Mouse (Mus musculus): ENCODE measurements around the gene Cwc22. TPM values are rescaled to one million over a fixed set of nuclear protein-coding genes. Genes with fewer than 3 reads are reported as not detected.

The Cwc22 gene
- polyA plus RNA-seq (2015; fragmentation: Nextera tagmentation; extraction: Ambion mirVana) = 8.8 and 10.9 TPM in 2 replicates

DNA sequence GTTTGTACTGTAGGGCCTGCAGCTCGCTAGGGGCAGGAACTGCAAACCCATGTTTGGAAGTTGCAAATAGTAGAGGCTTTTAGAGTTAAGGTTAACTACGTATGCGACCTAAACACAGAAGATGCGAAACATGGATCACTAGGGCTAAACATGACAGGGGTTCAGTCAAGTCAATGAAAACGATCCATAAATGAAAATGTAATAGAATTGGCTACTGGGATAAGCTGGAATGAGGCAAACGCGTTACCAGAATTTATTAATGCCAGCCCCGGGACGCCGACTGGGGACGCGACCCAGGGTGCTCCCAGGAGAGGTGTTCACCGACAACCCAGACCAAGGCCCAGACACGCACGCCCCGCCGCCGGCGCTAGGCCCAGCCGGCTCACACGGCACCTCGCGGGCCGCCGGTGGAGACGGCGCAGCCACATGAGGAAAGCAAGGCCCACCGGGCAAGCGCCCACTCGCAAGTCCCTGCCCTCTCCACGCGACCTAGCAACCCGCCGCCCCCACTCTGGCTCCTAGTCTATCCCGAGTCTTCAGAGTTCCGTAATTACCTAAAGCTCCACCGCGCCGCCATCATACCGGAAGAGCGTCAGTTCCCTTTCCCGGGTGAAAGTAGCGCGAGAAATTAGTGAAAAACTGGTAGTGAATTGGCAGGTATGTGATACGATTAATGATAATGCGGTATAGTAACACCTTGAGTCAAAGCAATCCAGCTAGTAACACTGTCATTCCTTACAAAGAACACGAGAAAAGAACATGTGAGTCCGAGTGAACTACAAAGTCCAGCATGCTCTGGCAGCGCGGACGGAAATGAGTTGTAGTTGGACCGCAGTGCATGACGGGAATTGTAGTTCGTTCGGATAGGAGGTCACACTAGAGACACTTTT lies at the start of gene Cwc22:
TSS of gene Cwc22 (minus strand) at position 780 of the 890 bp plus-strand sequence.
- Histone ChIP-seq H3K4me2 (replicated peaks; ENCODE audit: low read depth) (peak within 1 kb of the TSS; percentile 75), H3K4me1 (replicated peaks; ENCODE audit: control insufficient read depth, insufficient read depth, low read length) (peaks cover 10% of the 10 kb centered on the region), H3K4me3 (ENCODE audit: low read depth, low read length) (peak within 1 kb of the TSS; percentile 73), H3K27ac (ENCODE audit: low read depth, low read length) (peak within 1 kb of the TSS; percentile 37; the same call in 1 of the 2 replicates), H3K9ac (ENCODE audit: low read depth, low read length) (peak within 1 kb of the TSS; percentile 80), H3K9me3 (ENCODE audit: control insufficient read depth) (no peaks in the 10 kb centered on the region), H3K27me3 (replicated peaks; ENCODE audit: control insufficient read depth, insufficient read depth, low read length) (no peaks in the 10 kb centered on the region), H3K36me3 (ENCODE audit: control insufficient read depth, insufficient read depth) (no peaks in the 10 kb centered on the region)
- WGBS = 2% methylated on average over 55 of the region's 55 CpGs
- ATAC-seq = peak; percentile 93
- no peak for TF ChIP-seq CTCF (IDR thresholded peaks at IDR 0.05; ENCODE audit: low read depth)

DNA sequence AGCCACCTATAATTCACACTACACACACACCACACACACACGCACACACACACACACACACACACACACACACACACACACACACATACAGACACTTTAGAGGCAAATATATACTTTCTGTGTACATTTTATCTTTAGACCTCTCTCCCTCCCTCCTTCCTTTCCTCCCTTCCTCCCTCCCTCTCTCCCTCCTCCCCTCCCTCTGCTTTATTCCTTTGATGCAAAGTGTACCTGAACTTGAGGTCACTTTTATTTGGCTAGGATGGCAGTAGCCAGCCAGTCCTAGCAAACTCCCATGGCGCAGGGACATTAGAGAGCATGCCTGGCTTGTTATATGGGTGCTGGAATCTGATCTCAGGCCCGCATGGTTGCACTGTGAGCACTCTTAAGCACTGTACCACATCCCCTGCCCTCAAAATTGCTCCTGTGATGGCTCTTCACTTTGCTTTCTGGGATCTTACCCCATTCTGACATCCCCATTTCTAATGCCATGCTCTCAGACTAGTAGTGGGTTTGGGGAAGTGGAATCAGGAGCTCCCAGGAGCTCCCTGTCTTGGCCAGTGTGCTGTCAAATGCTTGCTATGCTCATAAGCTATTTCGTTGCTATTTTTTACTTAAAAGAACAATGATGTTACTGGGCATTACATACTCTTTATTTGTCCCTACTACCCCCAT lies 47.7 kb upstream of the Cwc22 start:
- no peaks in the 10 kb centered on the region for H3K4me1 ChIP-seq (replicated peaks; ENCODE audit: control insufficient read depth, insufficient read depth, low read length)
- WGBS = 76% methylated on average over 4 of the region's 4 CpGs
- no peak overlapping the region for H3K4me2 ChIP-seq (replicated peaks; ENCODE audit: low read depth)
- H3K27me3 ChIP-seq (replicated peaks; ENCODE audit: control insufficient read depth, insufficient read depth, low read length) = no peaks in the 10 kb centered on the region
- H3K4me3 ChIP-seq (ENCODE audit: low read depth, low read length) = no peak overlapping the region
- ATAC-seq = no peak
- H3K9ac ChIP-seq (ENCODE audit: low read depth, low read length) = no peak overlapping the region
- no peak for TF ChIP-seq CTCF (IDR thresholded peaks at IDR 0.05; ENCODE audit: low read depth)
- H3K36me3 ChIP-seq (ENCODE audit: control insufficient read depth, insufficient read depth) = no peaks in the 10 kb centered on the region
- no peaks in the 10 kb centered on the region for H3K9me3 ChIP-seq (ENCODE audit: control insufficient read depth)
- no peak overlapping the region for H3K27ac ChIP-seq (ENCODE audit: low read depth, low read length)

- no peak overlapping the region for H3K4me2 ChIP-seq (replicated peaks; ENCODE audit: low read depth)
- no peaks in the 10 kb centered on the region for H3K4me1 ChIP-seq (replicated peaks; ENCODE audit: control insufficient read depth, insufficient read depth, low read length)
- no peak for TF ChIP-seq CTCF (IDR thresholded peaks at IDR 0.05; ENCODE audit: low read depth)
- H3K4me3 ChIP-seq (ENCODE audit: low read depth, low read length) = no peak overlapping the region
- 62% methylated on average over 3 of the region's 3 CpGs for whole genome bisulfite sequencing
- no peak overlapping the region for H3K27ac ChIP-seq (ENCODE audit: low read depth, low read length)
- no peak overlapping the region for H3K9ac ChIP-seq (ENCODE audit: low read depth, low read length)
- H3K36me3 ChIP-seq (ENCODE audit: control insufficient read depth, insufficient read depth) = no peaks in the 10 kb centered on the region
- H3K27me3 ChIP-seq (replicated peaks; ENCODE audit: control insufficient read depth, insufficient read depth, low read length) = no peaks in the 10 kb centered on the region
- H3K9me3 ChIP-seq (ENCODE audit: control insufficient read depth) = no peaks in the 10 kb centered on the region
- ATAC-seq = no peak
Observed at GRCm38 (mm10) chr2:77992951-77993604, 46.9 kb upstream of the Cwc22 start.

GRCm38 (mm10) chr2:77990820-77991219 lies 44.6 kb upstream of the Cwc22 start:
- Histone ChIP-seq H3K9ac (ENCODE audit: low read depth, low read length) (no peak overlapping the region), H3K27ac (ENCODE audit: low read depth, low read length) (no peak overlapping the region), H3K36me3 (ENCODE audit: control insufficient read depth, insufficient read depth) (no peaks in the 10 kb centered on the region), H3K4me1 (replicated peaks; ENCODE audit: control insufficient read depth, insufficient read depth, low read length) (no peaks in the 10 kb centered on the region), H3K4me3 (ENCODE audit: low read depth, low read length) (no peak overlapping the region), H3K27me3 (replicated peaks; ENCODE audit: control insufficient read depth, insufficient read depth, low read length) (no peaks in the 10 kb centered on the region), H3K9me3 (ENCODE audit: control insufficient read depth) (no peaks in the 10 kb centered on the region), H3K4me2 (replicated peaks; ENCODE audit: low read depth) (no peak overlapping the region)
- TF ChIP-seq CTCF (IDR thresholded peaks at IDR 0.05; ENCODE audit: low read depth) = no peak
- WGBS = 65% methylated on average over 2 of the region's 2 CpGs
- ATAC-seq = no peak

GRCm38 (mm10) chr2:77990121-77990520 lies 43.9 kb upstream of the Cwc22 start:
- no peak overlapping the region for H3K4me3 ChIP-seq (ENCODE audit: low read depth, low read length)
- ATAC-seq = no peak
- H3K27me3 ChIP-seq (replicated peaks; ENCODE audit: control insufficient read depth, insufficient read depth, low read length) = no peaks in the 10 kb centered on the region
- no peak for TF ChIP-seq CTCF (IDR thresholded peaks at IDR 0.05; ENCODE audit: low read depth)
- no peak overlapping the region for H3K4me2 ChIP-seq (replicated peaks; ENCODE audit: low read depth)
- H3K36me3 ChIP-seq (ENCODE audit: control insufficient read depth, insufficient read depth) = no peaks in the 10 kb centered on the region
- no peaks in the 10 kb centered on the region for H3K9me3 ChIP-seq (ENCODE audit: control insufficient read depth)
- H3K27ac ChIP-seq (ENCODE audit: low read depth, low read length) = no peak overlapping the region
- H3K4me1 ChIP-seq (replicated peaks; ENCODE audit: control insufficient read depth, insufficient read depth, low read length) = no peaks in the 10 kb centered on the region
- H3K9ac ChIP-seq (ENCODE audit: low read depth, low read length) = no peak overlapping the region

GRCm38 (mm10) chr2:77989390-77989789 lies 43.2 kb upstream of the Cwc22 start:
- TF ChIP-seq CTCF (IDR thresholded peaks at IDR 0.05; ENCODE audit: low read depth) = no peak
- ATAC-seq = no peak
- H3K36me3 ChIP-seq (ENCODE audit: control insufficient read depth, insufficient read depth) = no peaks in the 10 kb centered on the region
- WGBS = 66% methylated on average over 1 of the region's 1 CpGs
- H3K4me2 ChIP-seq (replicated peaks; ENCODE audit: low read depth) = no peak overlapping the region
- no peak overlapping the region for H3K4me3 ChIP-seq (ENCODE audit: low read depth, low read length)
- no peaks in the 10 kb centered on the region for H3K4me1 ChIP-seq (replicated peaks; ENCODE audit: control insufficient read depth, insufficient read depth, low read length)
- no peak overlapping the region for H3K9ac ChIP-seq (ENCODE audit: low read depth, low read length)
- no peaks in the 10 kb centered on the region for H3K9me3 ChIP-seq (ENCODE audit: control insufficient read depth)
- no peaks in the 10 kb centered on the region for H3K27me3 ChIP-seq (replicated peaks; ENCODE audit: control insufficient read depth, insufficient read depth, low read length)
- no peak overlapping the region for H3K27ac ChIP-seq (ENCODE audit: low read depth, low read length)

Data from intestine, postnatal 0 days (tissue).